22 mouse cellular contexts compared by ENCODE assay signal in the genomic region with DNA sequence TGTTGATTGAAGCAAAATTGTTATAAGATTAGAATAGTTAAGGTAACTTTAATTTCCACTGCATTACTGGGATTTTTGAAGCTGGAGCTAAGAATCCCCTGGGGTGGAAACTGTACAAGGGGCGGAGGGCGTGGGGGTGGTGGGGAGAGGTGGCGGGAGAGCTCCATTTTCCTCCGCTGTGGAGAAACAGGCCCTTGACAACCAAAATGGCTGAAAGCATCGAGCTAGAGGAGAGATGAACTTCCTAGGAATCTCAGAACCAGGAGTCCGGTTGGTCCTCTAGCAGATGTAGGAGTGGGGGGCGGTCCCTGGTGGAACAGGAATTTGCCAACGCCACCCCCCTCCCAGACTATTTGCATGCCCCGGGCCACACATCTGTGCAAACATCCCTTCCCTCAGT. TPM values are rescaled to one million over a fixed set of nuclear protein-coding genes. Genes with fewer than 3 reads are reported as not detected.
DNase-seq lines count a peak whose midpoint lies in the region; ATAC-seq and TF ChIP-seq lines count a peak whose summit lies in the region.
"Had no signal": no experiment of that assay in that cellular context is flagged by ENCODE, and none has a peak within 500 bp of the region (broad histone marks: within the 10 kb centered on the region; RNA-seq: fewer than 3 reads in every experiment).

No protein-coding gene starts in this region.

- H3K4me1 ChIP-seq in hindbrain, embryonic 10.5 days (replicated peaks) = peaks cover 46% of the 10 kb centered on the region
- H3K4me1 ChIP-seq in hindbrain, embryonic 16.5 days (ENCODE audit: control insufficient read depth, insufficient read depth, low read depth, low read length) = peaks cover 4% of the 10 kb centered on the region
- H3K4me1 ChIP-seq in embryonic facial prominence, embryonic 13.5 days = peaks cover 45% of the 10 kb centered on the region
- H3K4me1 ChIP-seq in limb, embryonic 13.5 days = peaks cover 68% of the 10 kb centered on the region
- peaks cover 4% of the 10 kb centered on the region; the same call in 1 of the 2 replicates for H3K4me1 ChIP-seq in lung, postnatal 0 days (ENCODE audit: insufficient read depth, low read depth, low read length)
- peaks cover 6% of the 10 kb centered on the region for H3K4me1 ChIP-seq in heart, embryonic 12.5 days (replicated peaks)

- WGBS in hindbrain, embryonic 10.5 days = 65% methylated on average over 9 of the region's 9 CpGs
- WGBS in hindbrain, embryonic 16.5 days = 71% methylated on average over 9 of the region's 9 CpGs
- WGBS in embryonic facial prominence, embryonic 13.5 days = 22% methylated on average over 9 of the region's 9 CpGs
- 49% methylated on average over 9 of the region's 9 CpGs for WGBS in limb, embryonic 13.5 days
- 59% methylated on average over 9 of the region's 9 CpGs for WGBS in lung, postnatal 0 days
- 63% methylated on average over 9 of the region's 9 CpGs for WGBS in heart, embryonic 12.5 days

- DNase-seq in hindbrain, embryonic 10.5 days (ENCODE audit: low spot score) = no peak
- peak; percentile 39 for DNase-seq in ZHBTc4 (ENCODE audit: low read depth, low spot score)
- no peak for DNase-seq in retina, postnatal 1 day
- no peak for DNase-seq in lung, postnatal 0 days (ENCODE audit: low spot score)
- DNase-seq: adrenal gland, adult 2 months; adrenal gland, postnatal 25 days; cerebellum, adult 2 months; cerebellum, postnatal 10 days; forebrain, postnatal 0 days; gastrocnemius, adult 2 months; gastrocnemius, postnatal 25 days; heart, postnatal 10 days; heart, postnatal 4 days had no signal

- no peaks in the 10 kb centered on the region for H3K36me3 ChIP-seq in hindbrain, embryonic 10.5 days
- H3K36me3 ChIP-seq in hindbrain, embryonic 16.5 days (ENCODE audit: control insufficient read depth, insufficient read depth, low read length) = no peaks in the 10 kb centered on the region
- no peaks in the 10 kb centered on the region for H3K36me3 ChIP-seq in embryonic facial prominence, embryonic 13.5 days
- no peaks in the 10 kb centered on the region for H3K36me3 ChIP-seq in limb, embryonic 13.5 days
- H3K36me3 ChIP-seq in lung, postnatal 0 days (ENCODE audit: insufficient read depth, low read length) = no peaks in the 10 kb centered on the region
- H3K36me3 ChIP-seq in heart, embryonic 12.5 days = no peaks in the 10 kb centered on the region
- H3K36me3 ChIP-seq: hindbrain, embryonic 15.5 days had no signal

- H3K4me3 ChIP-seq in hindbrain, embryonic 10.5 days = no peak overlapping the region
- H3K4me3 ChIP-seq in hindbrain, embryonic 16.5 days (ENCODE audit: low read length) = no peak overlapping the region
- no peak overlapping the region; the same call in 1 of the 2 replicates for H3K4me3 ChIP-seq in embryonic facial prominence, embryonic 13.5 days
- H3K4me3 ChIP-seq in limb, embryonic 13.5 days = no peak overlapping the region
- H3K4me3 ChIP-seq in lung, postnatal 0 days (ENCODE audit: low read depth, low read length) = no peak overlapping the region
- H3K4me3 ChIP-seq in heart, embryonic 12.5 days = no peak overlapping the region
- H3K4me3 ChIP-seq: forebrain, embryonic 13.5 days; gastrocnemius, adult 2 months; hindbrain, embryonic 15.5 days had no signal

- no peak for TF ChIP-seq EP300 in lung, postnatal 0 days (IDR thresholded peaks at IDR 0.05)

- TF ChIP-seq CTCF in lung, postnatal 0 days (IDR thresholded peaks at IDR 0.05) = no peak

- H3K4me2 ChIP-seq in hindbrain, embryonic 16.5 days (ENCODE audit: low read length) = no peak overlapping the region
- H3K4me2 ChIP-seq in embryonic facial prominence, embryonic 13.5 days = peak overlapping the region; percentile 24; the same call in 1 of the 2 replicates
- peak overlapping the region; percentile 14; the same call in 1 of the 2 replicates for H3K4me2 ChIP-seq in limb, embryonic 13.5 days (replicated peaks)
- H3K4me2 ChIP-seq in lung, postnatal 0 days (replicated peaks; ENCODE audit: low read depth, low read length) = no peak overlapping the region
- H3K4me2 ChIP-seq in heart, embryonic 12.5 days = no peak overlapping the region
- H3K4me2 ChIP-seq: forebrain, embryonic 13.5 days; hindbrain, embryonic 15.5 days had no signal

- peaks cover 44% of the 10 kb centered on the region for H3K27me3 ChIP-seq in hindbrain, embryonic 10.5 days (ENCODE audit: insufficient read depth, poor library complexity, severe bottlenecking)
- H3K27me3 ChIP-seq in hindbrain, embryonic 16.5 days (replicated peaks; ENCODE audit: control insufficient read depth, insufficient read depth, low read length) = peaks cover 17% of the 10 kb centered on the region
- H3K27me3 ChIP-seq in embryonic facial prominence, embryonic 13.5 days = peaks cover 21% of the 10 kb centered on the region
- H3K27me3 ChIP-seq in limb, embryonic 13.5 days = peaks cover 29% of the 10 kb centered on the region
- H3K27me3 ChIP-seq in lung, postnatal 0 days (replicated peaks; ENCODE audit: insufficient read depth, low read length) = peaks cover 19% of the 10 kb centered on the region; the same call in 1 of the 2 replicates
- peaks cover 48% of the 10 kb centered on the region for H3K27me3 ChIP-seq in heart, embryonic 12.5 days (replicated peaks)
- H3K27me3 ChIP-seq: Patski had no signal

- peaks cover 9% of the 10 kb centered on the region; the same call in 1 of the 2 replicates for H3K9me3 ChIP-seq in hindbrain, embryonic 10.5 days
- H3K9me3 ChIP-seq in hindbrain, embryonic 16.5 days (ENCODE audit: control insufficient read depth, low read length) = peaks cover 4% of the 10 kb centered on the region; the same call in 1 of the 2 replicates
- 0 out of 2 replicates have a peak, but pooled peaks cover 4% of the 10 kb centered on the region for H3K9me3 ChIP-seq in embryonic facial prominence, embryonic 13.5 days
- peaks cover 6% of the 10 kb centered on the region; the same call in 1 of the 2 replicates for H3K9me3 ChIP-seq in limb, embryonic 13.5 days
- H3K9me3 ChIP-seq in lung, postnatal 0 days (ENCODE audit: low read length) = no peaks in the 10 kb centered on the region
- H3K9me3 ChIP-seq in heart, embryonic 12.5 days (replicated peaks) = peaks cover 6% of the 10 kb centered on the region
- H3K9me3 ChIP-seq: forebrain, embryonic 13.5 days; hindbrain, embryonic 15.5 days had no signal

- H3K27ac ChIP-seq in hindbrain, embryonic 10.5 days = 0 out of 2 replicates have a peak overlapping the region, but pooled peaks have one; percentile 50
- no peak overlapping the region for H3K27ac ChIP-seq in hindbrain, embryonic 16.5 days (ENCODE audit: low read depth, low read length)
- peak overlapping the region; percentile 41; the same call in 1 of the 2 replicates for H3K27ac ChIP-seq in embryonic facial prominence, embryonic 13.5 days
- H3K27ac ChIP-seq in limb, embryonic 13.5 days = peak overlapping the region; percentile 15; the same call in 1 of the 2 replicates
- H3K27ac ChIP-seq in lung, postnatal 0 days (ENCODE audit: low read length) = no peak overlapping the region
- H3K27ac ChIP-seq in heart, embryonic 12.5 days (ENCODE audit: poor library complexity, severe bottlenecking) = no peak overlapping the region
- H3K27ac ChIP-seq: forebrain, embryonic 13.5 days; gastrocnemius, adult 2 months; hindbrain, embryonic 15.5 days had no signal

- H3K9ac ChIP-seq in hindbrain, embryonic 16.5 days (ENCODE audit: low read depth, low read length) = no peak overlapping the region
- no peak overlapping the region for H3K9ac ChIP-seq in embryonic facial prominence, embryonic 13.5 days
- no peak overlapping the region for H3K9ac ChIP-seq in limb, embryonic 13.5 days
- H3K9ac ChIP-seq in lung, postnatal 0 days (replicated peaks; ENCODE audit: low read depth) = no peak overlapping the region
- H3K9ac ChIP-seq in heart, embryonic 12.5 days = no peak overlapping the region
- H3K9ac ChIP-seq: forebrain, embryonic 13.5 days; forebrain, postnatal 0 days; hindbrain, embryonic 15.5 days had no signal

- ATAC-seq in hindbrain, embryonic 16.5 days = no peak
- no peak for ATAC-seq in embryonic facial prominence, embryonic 13.5 days (ENCODE audit: insufficient number of reproducible peaks, insufficient read depth, low FRiP score, low TSS enrichment, low read depth)
- ATAC-seq in limb, embryonic 13.5 days (ENCODE audit: low FRiP score, low read depth) = no peak
- no peak for ATAC-seq in lung, postnatal 0 days
- ATAC-seq in heart, embryonic 12.5 days (ENCODE audit: insufficient number of reproducible peaks, low FRiP score) = no peak
- ATAC-seq: forebrain, embryonic 13.5 days; forebrain, postnatal 0 days; inflammation-experienced regulatory T-cells, adult 6 months; intestine, postnatal 0 days; Patski had no signal

RNA-seq across cellular contexts. Expression of a gene that starts 4.9 kb away (rescaled TPM):
- polyA plus RNA-seq in hindbrain, embryonic 10.5 days (2016; fragmentation: Nextera tagmentation; extraction: Ambion mirVana) = 6.1 and 18.5 TPM in 2 replicates
- polyA plus RNA-seq in hindbrain, embryonic 16.5 days (2015; fragmentation: Nextera tagmentation; extraction: Ambion mirVana) = 5.8 and 6.8 TPM in 2 replicates
- 33.9 and 43.4 TPM in 2 replicates for polyA plus RNA-seq in embryonic facial prominence, embryonic 13.5 days (2015; fragmentation: Nextera tagmentation; extraction: Ambion mirVana)
- polyA plus RNA-seq in limb, embryonic 13.5 days (2015; fragmentation: Nextera tagmentation; extraction: Ambion mirVana) = 39.8 and 42.7 TPM in 2 replicates
- 1.4 and 1.9 TPM in 2 replicates for polyA plus RNA-seq in lung, postnatal 0 days (2015; fragmentation: Nextera tagmentation; extraction: Ambion mirVana)
- 4.7 and 4.9 TPM in 2 replicates for polyA plus RNA-seq in heart, embryonic 12.5 days (2016; fragmentation: Nextera tagmentation; extraction: Ambion mirVana)
- polyA plus RNA-seq: inflammation-experienced regulatory T-cells, adult 6 months had no signal

RNA-seq across cellular contexts. Expression of a gene that starts 19.6 kb away (rescaled TPM):
- 95.4 and 101 TPM in 2 replicates for polyA plus RNA-seq in hindbrain, embryonic 10.5 days (2016; fragmentation: Nextera tagmentation; extraction: Ambion mirVana)
- polyA plus RNA-seq in hindbrain, embryonic 16.5 days (2015; fragmentation: Nextera tagmentation; extraction: Ambion mirVana) = 179 and 199 TPM in 2 replicates
- 122 and 126 TPM in 2 replicates for polyA plus RNA-seq in embryonic facial prominence, embryonic 13.5 days (2015; fragmentation: Nextera tagmentation; extraction: Ambion mirVana)
- 124 and 126 TPM in 2 replicates for polyA plus RNA-seq in limb, embryonic 13.5 days (2015; fragmentation: Nextera tagmentation; extraction: Ambion mirVana)
- polyA plus RNA-seq in lung, postnatal 0 days (2015; fragmentation: Nextera tagmentation; extraction: Ambion mirVana) = 95.9 and 97.9 TPM in 2 replicates
- 68.0 and 68.7 TPM in 2 replicates for polyA plus RNA-seq in heart, embryonic 12.5 days (2016; fragmentation: Nextera tagmentation; extraction: Ambion mirVana)

RNA-seq across cellular contexts. Expression of a gene that starts 25.6 kb away (rescaled TPM):
- 64.8 and 99.0 TPM in 2 replicates for polyA plus RNA-seq in hindbrain, embryonic 10.5 days (2016; fragmentation: Nextera tagmentation; extraction: Ambion mirVana)
- polyA plus RNA-seq in hindbrain, embryonic 16.5 days (2015; fragmentation: Nextera tagmentation; extraction: Ambion mirVana) = 59.8 and 71.7 TPM in 2 replicates
- 48.8 and 57.0 TPM in 2 replicates for polyA plus RNA-seq in embryonic facial prominence, embryonic 13.5 days (2015; fragmentation: Nextera tagmentation; extraction: Ambion mirVana)
- polyA plus RNA-seq in limb, embryonic 13.5 days (2015; fragmentation: Nextera tagmentation; extraction: Ambion mirVana) = 46.5 and 49.9 TPM in 2 replicates
- polyA plus RNA-seq in lung, postnatal 0 days (2015; fragmentation: Nextera tagmentation; extraction: Ambion mirVana) = 27.2 and 33.3 TPM in 2 replicates
- 73.9 and 76.4 TPM in 2 replicates for polyA plus RNA-seq in heart, embryonic 12.5 days (2016; fragmentation: Nextera tagmentation; extraction: Ambion mirVana)

RNA-seq across cellular contexts. Expression of a gene that starts 39.8 kb away (rescaled TPM):
- polyA plus RNA-seq in hindbrain, embryonic 10.5 days (2016; fragmentation: Nextera tagmentation; extraction: Ambion mirVana) = 88.2 and 89.5 TPM in 2 replicates
- 83.1 and 84.1 TPM in 2 replicates for polyA plus RNA-seq in hindbrain, embryonic 16.5 days (2015; fragmentation: Nextera tagmentation; extraction: Ambion mirVana)
- 94.3 and 97.5 TPM in 2 replicates for polyA plus RNA-seq in embryonic facial prominence, embryonic 13.5 days (2015; fragmentation: Nextera tagmentation; extraction: Ambion mirVana)
- 88.6 and 91.5 TPM in 2 replicates for polyA plus RNA-seq in limb, embryonic 13.5 days (2015; fragmentation: Nextera tagmentation; extraction: Ambion mirVana)
- 40.9 and 42.1 TPM in 2 replicates for polyA plus RNA-seq in lung, postnatal 0 days (2015; fragmentation: Nextera tagmentation; extraction: Ambion mirVana)
- polyA plus RNA-seq in heart, embryonic 12.5 days (2016; fragmentation: Nextera tagmentation; extraction: Ambion mirVana) = 37.4 and 38.8 TPM in 2 replicates

RNA-seq across cellular contexts. Expression of a gene that starts 43.8 kb away (rescaled TPM):
- 2.3 and 2.7 TPM in 2 replicates for polyA plus RNA-seq in hindbrain, embryonic 10.5 days (2016; fragmentation: Nextera tagmentation; extraction: Ambion mirVana)
- 11.8 and 13.5 TPM in 2 replicates for polyA plus RNA-seq in hindbrain, embryonic 16.5 days (2015; fragmentation: Nextera tagmentation; extraction: Ambion mirVana)
- polyA plus RNA-seq in embryonic facial prominence, embryonic 13.5 days (2015; fragmentation: Nextera tagmentation; extraction: Ambion mirVana) = 18.5 and 22.0 TPM in 2 replicates
- polyA plus RNA-seq in limb, embryonic 13.5 days (2015; fragmentation: Nextera tagmentation; extraction: Ambion mirVana) = 23.6 TPM in 2 replicates
- polyA plus RNA-seq in lung, postnatal 0 days (2015; fragmentation: Nextera tagmentation; extraction: Ambion mirVana) = 14.6 and 15.7 TPM in 2 replicates
- 1.4 and 1.5 TPM in 2 replicates for polyA plus RNA-seq in heart, embryonic 12.5 days (2016; fragmentation: Nextera tagmentation; extraction: Ambion mirVana)
- polyA plus RNA-seq: inflammation-experienced regulatory T-cells, adult 6 months had no signal

Comparison
In these comparisons a context has a peak if more than half of its experiments do, and no peak if none do; other contexts are left out.
1. H3K27ac ChIP-seq: peak in hindbrain, embryonic 10.5 days (single experiment), embryonic facial prominence, embryonic 13.5 days (single experiment) and limb, embryonic 13.5 days (single experiment); none in hindbrain, embryonic 16.5 days (single experiment), lung, postnatal 0 days (single experiment) and heart, embryonic 12.5 days (single experiment).
2. H3K4me2 ChIP-seq: peak in embryonic facial prominence, embryonic 13.5 days (single experiment) and limb, embryonic 13.5 days (single experiment); none in hindbrain, embryonic 16.5 days (single experiment), lung, postnatal 0 days (single experiment) and heart, embryonic 12.5 days (single experiment).